Mouse (Mus musculus) olfactory bulb, adult 2 months (tissue): Measurements from ENCODE around the gene Spsb2.

ENCODE experiments used
- CTCF ChIP-seq: fragments of 200-500 bp; IDR thresholded peaks from 2 replicates; pipeline ENCODE4 v1.5.1; 2012; ENCODE audit warnings: low read depth, mild to moderate bottlenecking, low read length, moderate library complexity; ENCODE audit not compliant: insufficient read depth
- POLR2A ChIP-seq: fragments of 200-500 bp; IDR thresholded peaks from 2 replicates; pipeline ENCODE4 v1.6.1; 2012; ENCODE audit warnings: mild to moderate bottlenecking, low read depth, low read length, moderate library complexity; ENCODE audit not compliant: insufficient read depth

DNA sequence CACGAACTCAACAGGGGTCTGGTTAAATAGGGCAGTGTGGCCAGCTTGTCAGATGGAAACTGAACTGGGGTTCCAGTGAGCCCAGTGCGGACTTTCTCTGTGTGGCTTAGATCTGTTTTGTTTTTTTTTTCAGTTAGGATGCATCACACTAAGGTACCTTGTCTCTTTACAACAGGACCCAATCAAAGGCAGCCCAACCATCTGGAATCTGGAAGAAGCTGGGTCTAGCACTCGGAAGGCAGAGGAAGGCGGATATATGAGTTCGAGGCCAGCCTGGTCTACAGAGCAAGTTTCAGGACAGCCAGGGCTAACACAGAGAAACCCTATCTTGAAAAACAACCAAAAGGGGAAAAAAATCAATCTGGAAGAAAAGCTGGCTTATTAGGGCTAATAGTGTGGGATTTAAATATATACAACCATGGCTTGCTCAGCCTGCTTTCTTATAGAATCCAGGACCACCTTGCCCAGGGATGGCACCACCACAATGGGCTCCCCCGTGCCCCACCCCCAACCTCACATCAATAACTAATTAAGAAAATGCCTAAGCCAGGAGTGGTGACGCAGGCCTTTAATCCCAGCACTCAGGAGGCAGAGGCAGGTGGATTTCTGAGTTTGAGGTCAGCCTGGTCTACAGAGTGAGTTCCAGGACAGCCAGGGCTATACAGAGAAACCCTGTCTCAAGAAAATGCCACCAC, 1.9 kb upstream of the Spsb2 start:
- TF ChIP-seq POLR2A (no peak), CTCF (no peak)
